Mouse (Mus musculus) cerebellum, adult 11-12 months (tissue): ENCODE measurements around the gene Ugt1a1.
"Not testable (repeated sequence)": the region's sequence is repeated elsewhere in the genome, so short reads cannot be mapped to it uniquely, and the experiment has no call there.

Experiments used
- DNase-seq: peaks from one replicate; pipeline ENCODE4 v3.0.0; 2022

Ugt1a1 gene

GRCm38 (mm10) chr1:88218591-88218990, 6.8 kb downstream of the Ugt1a1 start:
- DNase-seq: no peak

GRCm38 (mm10) chr1:88219054-88219453, 7.3 kb downstream of the Ugt1a1 start:
- DNase-seq: no peak

- no peak for DNase-seq
Measured at GRCm38 (mm10) chr1:88220336-88220735, 8.6 kb downstream of the Ugt1a1 start.

- DNase-seq: no peak
Measured at GRCm38 (mm10) chr1:88222216-88222615, 10.5 kb downstream of the Ugt1a1 start.

GRCm38 (mm10) chr1:88223011-88223515, 11.3 kb downstream of the Ugt1a1 start:
- DNase-seq: not testable (repeated sequence)

GRCm38 (mm10) chr1:88223591-88223990, 11.8 kb downstream of the Ugt1a1 start:
- no peak for DNase-seq

- no peak for DNase-seq
Measured at GRCm38 (mm10) chr1:88224029-88224776, 12.4 kb downstream of the Ugt1a1 start.

GRCm38 (mm10) chr1:88225301-88225700, 13.5 kb downstream of the Ugt1a1 start:
- not testable (repeated sequence) for DNase-seq

GRCm38 (mm10) chr1:88225741-88226140, 14.0 kb downstream of the Ugt1a1 start:
- DNase-seq: no peak

GRCm38 (mm10) chr1:88226670-88227379, 15.1 kb downstream of the Ugt1a1 start, which contains the start of gene Mroh2a:
Gene Mroh2a (plus strand): TSS chr1:88226986.
- DNase-seq: no peak

- no peak for DNase-seq
Measured at GRCm38 (mm10) chr1:88227482-88227881, 15.7 kb downstream of the Ugt1a1 start.

- DNase-seq: no peak
Measured at GRCm38 (mm10) chr1:88228121-88228520, 16.4 kb downstream of the Ugt1a1 start.

- no peak for DNase-seq
Measured at GRCm38 (mm10) chr1:88229566-88229965, 17.8 kb downstream of the Ugt1a1 start.

- DNase-seq: no peak
Measured at GRCm38 (mm10) chr1:88229986-88230385, 18.2 kb downstream of the Ugt1a1 start.

GRCm38 (mm10) chr1:88230421-88230820, 18.7 kb downstream of the Ugt1a1 start:
- DNase-seq: no peak

- DNase-seq: no peak
Measured at GRCm38 (mm10) chr1:88230981-88231802, 19.4 kb downstream of the Ugt1a1 start.

- no peak for DNase-seq
Measured at GRCm38 (mm10) chr1:88231803-88232499, 20.2 kb downstream of the Ugt1a1 start.

GRCm38 (mm10) chr1:88232664-88233380, 21.1 kb downstream of the Ugt1a1 start:
- DNase-seq: no peak

- peak; percentile 13 for DNase-seq
Measured at GRCm38 (mm10) chr1:88233421-88234247, 21.9 kb downstream of the Ugt1a1 start.

- no peak for DNase-seq
Measured at GRCm38 (mm10) chr1:88234248-88234610, 22.5 kb downstream of the Ugt1a1 start.

GRCm38 (mm10) chr1:88234646-88235045, 22.9 kb downstream of the Ugt1a1 start:
- DNase-seq: no peak
